Mouse (Mus musculus) neural tube, embryonic 10.5 days (tissue): ENCODE results near the gene Pcsk7.

ENCODE experiments used
- DNase-seq: peaks from one replicate; pipeline ENCODE4 v3.0.0-alpha.2; 2017; ENCODE audit warnings: low spot score; ENCODE audit errors: extremely low spot score

Gene Pcsk7

DNA sequence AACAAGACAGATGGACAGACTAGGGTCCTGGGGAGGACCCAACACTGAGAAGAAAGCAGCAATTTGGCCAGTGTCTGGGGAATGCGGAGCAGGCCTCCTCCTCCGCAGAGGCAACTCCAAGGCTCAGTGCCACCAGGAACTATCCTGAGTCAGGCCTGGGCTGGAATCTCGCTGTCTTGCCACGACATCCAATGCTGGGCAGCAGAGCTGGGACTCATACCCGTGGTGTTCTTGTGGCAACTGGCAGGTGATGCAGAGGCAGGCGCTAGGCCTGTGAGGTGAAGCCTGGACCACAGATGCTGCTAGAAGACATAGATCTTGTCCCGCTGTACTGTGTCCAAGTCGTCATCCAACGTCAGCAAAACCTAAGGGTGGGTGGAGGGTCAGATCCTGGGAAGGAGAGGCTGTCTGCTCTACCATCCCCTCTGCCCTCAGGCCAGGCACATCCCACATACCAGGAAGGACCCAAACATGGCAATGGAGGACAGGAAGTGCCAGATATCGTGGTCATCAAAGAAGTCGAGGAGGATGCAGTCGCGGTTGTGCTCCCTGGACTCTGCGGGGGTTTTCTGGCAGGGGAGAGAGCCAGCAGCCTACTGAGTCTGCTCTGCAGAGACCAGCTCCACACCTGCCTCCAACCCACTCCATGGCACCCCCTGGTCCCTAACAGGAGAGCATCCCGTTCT, 32.8 kb downstream of the Pcsk7 start:
- DNase-seq = no peak

DNA sequence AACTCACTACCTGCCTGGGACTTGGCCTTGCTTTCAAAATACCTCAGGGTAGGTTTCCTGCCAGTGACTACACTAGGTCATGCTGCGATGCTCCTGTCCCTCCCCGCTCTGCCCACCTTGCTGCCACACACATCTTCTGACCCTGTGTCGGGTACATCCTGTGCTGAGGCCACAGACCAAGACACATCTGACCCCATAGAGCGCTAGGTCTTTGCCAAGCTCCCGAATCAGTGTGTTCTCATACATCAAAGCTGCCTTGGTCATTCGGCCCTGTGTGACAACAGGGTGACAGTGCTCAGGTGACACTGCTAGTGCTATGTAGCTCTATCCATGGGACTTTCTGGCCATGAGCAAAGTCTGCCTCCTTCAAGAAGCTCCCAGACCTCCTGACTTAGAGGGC, 33.5 kb downstream of the Pcsk7 start:
- no peak for DNase-seq

DNA sequence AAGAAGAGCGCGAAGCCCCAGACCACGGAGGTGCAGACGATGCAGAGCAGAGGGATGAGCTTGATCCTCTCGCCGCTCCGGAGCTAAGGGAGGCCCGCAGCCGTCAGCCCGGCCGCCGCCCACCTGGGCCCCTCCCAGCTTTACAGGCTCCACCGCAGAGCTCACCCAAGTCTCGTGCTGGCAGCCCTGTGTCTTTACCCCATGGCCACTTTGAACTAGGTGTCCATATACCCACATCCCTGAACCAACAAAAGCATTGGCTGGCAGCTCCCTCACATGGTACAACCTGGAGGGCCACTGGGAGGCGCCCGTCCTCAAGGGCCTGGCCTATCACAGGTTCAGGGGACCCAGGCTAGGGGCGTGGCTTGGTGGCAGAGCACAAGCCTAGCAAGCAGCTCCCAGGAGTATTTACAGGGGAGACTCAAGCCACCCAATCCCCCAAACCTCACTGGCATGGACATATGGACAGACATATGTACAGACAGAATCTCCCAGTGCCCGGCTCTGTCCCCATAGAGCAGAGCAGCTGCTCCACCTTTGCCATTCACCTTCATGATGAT, 35.1 kb downstream of the Pcsk7 start:
- DNase-seq = no peak

DNA sequence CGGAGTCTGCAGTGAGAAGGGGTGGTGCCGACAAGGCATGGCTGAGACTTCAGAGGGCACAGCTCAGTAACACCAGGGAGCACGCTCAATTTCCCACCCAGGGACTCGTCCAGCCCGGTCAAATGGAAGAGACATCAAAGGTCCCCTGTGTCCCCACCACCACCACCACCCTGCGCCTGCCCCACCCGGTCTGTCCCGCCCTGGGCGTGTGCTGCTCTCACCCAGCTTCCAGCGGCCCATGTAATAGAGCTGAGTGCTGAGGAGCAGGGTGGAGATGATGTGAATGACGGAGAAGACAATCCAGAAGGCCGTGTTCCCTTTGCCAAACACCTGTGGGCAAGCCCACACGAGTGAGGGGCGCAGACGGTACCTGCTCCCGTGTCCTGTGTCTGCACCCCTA, 36.2 kb downstream of the Pcsk7 start:
- DNase-seq = no peak

DNA sequence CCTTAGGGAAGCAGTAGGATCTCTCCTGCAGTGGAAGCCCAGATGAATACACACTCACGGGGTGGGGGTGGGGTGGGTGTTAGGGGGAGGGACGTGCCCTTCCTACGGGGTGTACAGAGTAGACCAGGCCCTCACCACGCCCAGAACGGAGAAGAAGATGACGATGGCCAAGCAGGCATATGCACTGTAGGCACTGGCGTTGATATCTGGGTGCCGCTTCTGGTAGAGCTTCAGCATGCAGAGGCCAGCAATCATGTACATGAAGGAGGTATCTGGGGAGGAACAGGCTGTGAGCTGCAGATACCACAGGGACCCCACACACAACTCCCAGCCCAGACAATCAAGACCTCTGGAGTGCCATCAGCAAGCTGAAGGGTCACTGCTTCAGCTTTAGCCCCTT, 36.6 kb downstream of the Pcsk7 start:
- DNase-seq = no peak

DNA sequence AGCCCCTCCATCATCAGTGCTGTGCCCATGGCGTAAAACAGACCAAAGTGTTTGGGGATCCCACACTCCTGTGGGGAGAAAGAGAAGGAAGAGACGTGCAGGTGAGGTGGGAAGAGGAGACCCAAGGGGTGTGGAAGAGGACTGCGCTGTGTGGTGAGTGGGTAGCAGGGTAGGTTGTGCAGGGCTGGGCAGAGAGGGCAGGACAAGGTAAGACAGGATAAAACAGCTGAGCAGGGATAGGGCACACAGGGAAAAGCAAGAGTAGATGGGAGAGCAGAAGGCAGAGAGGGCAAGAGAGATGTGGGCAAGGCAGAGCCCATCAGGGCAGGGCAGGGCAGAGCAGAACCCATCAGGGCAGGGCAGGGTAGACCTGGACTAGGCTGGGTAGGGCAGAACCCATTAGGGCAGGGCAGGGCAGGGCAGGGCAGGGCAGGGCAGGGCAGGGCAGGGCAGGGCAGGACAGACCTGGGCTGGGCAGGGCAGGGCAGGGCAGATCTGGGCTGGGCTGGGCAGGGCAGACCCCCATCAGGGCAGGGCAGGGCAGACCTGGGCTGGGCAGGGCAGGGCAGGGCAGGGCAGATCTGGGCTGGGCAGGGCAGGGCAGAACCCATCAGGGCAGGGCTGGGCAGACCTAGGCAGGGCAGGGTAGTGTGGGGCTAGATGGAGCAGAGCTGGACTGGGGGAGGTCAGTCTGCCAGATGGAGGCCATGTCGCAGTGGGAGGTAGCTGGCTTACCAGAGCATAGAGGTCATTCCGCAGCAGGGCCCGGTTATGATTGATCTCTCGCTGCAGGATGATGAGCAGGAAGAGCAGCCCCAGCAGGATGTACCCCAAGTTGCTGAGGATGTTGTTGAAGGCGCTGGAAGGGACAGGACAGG, 37.6 kb downstream of the Pcsk7 start:
- DNase-seq = no peak

DNA sequence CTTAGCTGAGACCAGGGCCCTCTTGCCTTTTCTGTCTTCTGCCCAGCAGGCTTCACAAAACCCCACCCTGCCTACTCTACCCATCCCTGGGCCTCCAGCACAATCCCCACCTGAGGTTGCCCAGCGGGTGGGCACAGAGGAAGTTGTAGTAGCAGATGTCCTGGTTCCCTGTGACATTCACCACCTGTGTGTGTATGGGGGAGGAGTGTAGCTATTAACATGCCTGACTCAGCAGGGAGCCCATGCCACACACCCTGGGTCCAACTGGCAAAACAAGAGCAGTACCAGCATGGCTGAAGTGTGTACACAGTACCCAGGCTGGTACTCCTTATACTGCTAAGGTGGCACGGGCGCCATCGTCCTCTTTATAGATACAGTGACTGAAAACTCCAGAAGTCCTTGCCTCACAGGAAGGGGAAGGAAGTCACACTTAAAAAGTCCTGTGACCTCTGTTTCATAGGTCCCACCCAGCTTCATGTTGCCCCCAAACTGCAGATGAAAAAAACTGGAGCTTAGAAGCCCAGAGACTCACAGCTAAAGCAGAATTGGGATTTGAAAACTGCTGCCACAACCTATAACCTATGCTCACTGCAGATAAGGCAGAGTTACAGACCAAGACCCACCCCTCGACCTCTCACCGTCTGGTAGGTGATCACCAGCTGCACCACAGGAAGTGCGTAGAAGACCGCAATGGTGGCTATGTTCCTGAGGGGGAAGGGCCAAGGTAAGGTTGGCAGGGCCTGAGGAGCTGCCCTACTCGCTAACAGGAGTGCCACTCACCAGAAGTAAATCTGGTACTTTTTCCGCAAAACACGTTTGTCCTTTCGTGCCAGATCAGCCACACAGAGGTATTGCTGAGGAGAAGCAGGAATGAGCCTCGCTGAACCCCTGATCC, 38.5 kb downstream of the Pcsk7 start:
- no peak for DNase-seq

DNA sequence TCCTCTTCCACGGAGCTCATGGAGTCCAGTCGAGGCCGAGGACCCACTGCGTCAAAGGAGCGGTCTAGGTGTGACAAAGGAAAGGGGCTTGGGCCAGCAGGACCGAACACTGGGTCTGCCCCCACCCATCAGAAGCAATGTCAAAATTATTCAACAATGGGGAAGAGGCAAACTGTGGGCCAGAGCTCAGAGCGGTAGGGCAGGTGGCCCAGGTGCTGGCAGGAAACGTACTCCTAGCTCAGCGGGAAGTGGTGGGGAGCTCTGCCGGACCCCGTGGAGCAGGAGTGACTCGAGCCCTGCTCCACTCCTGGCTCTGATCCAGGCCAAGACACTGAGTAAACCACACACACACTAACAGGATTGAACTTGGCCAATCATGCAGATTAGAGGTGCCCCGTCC, 39.4 kb downstream of the Pcsk7 start:
- DNase-seq = no peak

DNA sequence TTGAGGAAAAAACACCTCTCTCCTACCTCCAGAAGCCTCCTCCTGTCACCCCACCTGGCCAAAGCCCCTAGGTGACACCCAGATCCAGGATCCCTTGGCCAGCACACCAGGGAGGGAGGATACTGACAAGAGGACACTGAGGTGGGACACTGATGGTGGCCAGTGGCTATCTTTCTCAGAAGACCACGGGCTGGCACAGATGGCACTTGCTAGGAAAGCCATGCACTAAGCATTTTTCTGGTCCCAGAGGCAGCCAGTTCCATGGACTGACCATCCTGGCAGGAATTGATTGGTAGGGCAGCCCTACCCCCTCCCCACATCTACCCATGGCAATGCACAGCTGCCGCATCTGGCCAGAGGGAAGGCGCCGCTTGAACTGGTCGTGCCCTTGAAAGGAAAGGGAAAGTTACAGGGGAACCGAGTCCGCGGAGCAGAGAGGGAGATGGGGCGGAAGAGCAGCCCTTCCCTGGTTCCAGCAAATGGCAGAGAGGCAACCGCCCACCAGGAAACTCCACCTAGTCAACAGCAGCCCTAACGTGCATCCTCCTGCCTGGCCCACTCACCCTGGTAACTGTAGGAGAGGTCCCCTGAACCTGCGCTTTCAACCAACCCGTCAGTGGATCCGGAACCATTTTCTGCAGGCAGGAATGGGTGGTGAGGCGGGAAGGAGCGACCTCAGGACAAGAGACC, 40.0 kb downstream of the Pcsk7 start:
- no peak for DNase-seq

DNA sequence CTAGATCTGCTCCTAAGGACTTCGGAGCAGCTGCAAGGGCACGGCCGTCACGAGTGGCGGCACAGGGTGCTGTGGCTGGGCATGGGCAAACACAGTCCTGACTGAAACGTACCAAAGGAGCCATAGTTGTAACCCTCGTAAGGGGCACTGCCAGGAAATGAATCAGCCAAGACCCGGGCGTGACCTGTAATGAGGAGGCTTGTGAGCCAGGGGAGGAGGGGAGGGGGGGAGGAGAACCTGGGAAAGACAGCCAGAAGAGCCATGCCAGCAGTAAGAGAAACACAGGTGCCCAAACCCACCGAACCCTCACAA, 40.5 kb downstream of the Pcsk7 start:
- no peak for DNase-seq

DNA sequence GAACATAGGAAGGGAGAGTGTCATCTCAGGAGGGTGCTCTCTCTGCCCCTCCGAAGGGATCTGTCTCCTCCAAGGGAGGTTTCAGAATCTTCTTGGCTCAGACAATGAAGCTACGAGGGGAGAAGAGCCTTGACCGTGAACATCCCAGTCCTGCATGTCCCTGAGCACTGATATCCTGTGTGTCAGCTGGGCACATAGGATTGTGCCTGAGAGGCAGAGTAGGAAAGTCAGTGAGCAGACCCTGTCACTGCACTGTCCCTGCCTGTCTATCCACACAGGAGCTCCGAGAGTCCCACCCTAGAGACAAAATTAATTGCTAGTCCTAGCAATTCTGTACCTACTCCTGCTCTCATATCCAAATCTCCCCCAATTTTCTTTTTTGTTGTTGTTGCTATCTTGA, 45.8 kb downstream of the Pcsk7 start:
- DNase-seq = no peak

DNA sequence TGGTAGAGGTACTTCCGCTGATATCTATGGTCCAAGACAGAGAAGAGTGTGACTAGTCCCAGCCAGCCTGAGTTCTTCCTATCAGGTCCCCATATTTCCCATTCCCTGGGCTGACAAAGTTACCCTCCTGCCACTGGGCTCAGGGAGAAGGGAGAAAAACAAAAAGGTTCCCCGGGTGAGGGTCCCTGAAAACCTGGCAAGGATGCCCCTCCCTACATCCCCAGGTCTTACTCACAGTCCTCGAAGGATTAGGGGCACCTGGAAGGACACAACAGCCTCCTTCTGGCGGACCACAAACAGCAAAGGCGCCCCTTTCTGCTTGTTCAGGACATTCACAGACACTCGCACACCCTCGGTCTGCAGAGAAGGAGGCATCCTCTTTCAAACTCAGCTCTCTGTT, 46.6 kb downstream of the Pcsk7 start:
- no peak for DNase-seq

DNA sequence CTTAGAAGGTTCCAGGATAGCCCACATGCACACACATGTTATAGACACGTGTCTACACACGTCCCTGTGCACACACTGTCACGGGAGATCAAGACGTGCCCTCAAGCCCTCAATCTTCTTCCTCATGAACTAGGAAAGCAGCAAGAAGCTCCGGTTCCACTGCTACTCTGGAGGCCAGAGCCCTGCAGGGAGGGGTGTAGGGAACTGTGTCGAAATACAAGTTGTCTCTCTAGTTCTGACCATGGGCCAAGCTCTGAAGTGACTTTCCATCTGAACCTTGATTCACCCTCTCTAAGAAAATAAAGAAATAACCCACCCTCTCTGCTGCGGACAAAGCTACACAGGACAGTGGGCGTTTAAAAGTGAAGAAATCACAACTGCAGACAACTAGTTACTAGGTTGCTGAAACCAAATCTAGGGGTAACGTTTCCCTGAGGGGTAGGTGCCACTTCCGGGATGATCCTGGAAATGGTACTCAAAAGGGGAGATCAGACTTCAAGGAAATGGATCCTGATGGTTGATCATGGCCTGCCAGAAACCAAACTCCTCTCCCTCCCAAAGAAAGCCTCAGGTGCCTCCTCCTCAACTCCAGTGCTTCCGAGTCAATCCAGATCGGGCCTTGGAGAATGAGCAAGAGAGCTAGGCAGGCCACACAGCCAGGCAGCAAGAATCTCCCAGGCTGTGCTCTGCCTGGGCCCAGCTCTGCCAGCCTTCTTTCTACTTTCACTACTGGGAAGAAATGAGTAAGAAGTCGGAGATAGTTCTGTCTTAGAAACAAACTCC, 47.4 kb downstream of the Pcsk7 start:
- DNase-seq = no peak

DNA sequence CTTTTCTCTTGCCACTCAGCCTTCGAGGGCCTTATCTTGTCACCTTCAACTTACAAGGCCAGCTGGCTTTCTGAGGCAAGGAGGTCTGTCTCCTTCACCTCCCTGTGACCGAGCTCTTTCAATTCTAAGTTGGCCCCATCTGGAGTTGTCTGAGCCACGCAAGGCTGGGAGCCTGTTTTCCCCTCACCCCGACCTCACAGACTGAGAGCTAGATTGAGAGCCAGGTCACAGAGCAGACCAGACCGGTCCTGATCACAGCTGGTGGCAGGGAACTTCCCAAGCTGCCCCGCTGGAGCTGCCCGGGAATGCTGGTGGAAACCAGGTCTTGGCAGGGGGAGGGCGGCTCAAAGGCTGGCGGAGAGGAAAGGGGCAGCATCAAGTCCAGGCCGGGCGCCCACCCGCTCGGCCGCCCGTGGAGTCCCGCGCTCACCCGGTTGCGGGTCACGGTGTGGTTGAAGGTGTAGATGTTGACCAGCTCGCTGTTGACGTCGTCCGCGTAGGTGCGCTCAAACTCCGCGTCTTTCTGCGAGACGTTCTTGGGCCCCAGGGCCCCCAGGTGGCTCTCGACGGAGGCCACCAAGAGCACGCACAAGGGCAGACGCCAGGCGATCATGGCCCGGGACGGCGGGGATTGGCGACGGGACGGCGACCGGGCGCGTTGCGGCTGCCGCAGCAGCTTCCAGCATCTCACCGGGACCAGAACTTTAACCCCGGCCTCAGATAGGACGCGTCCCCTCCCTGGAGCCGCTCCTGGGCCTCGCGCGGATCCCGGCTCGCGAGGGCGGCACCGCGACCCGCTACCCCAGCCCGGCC, 48.2 kb downstream of the Pcsk7 start:
- peak; percentile 64 for DNase-seq

DNA sequence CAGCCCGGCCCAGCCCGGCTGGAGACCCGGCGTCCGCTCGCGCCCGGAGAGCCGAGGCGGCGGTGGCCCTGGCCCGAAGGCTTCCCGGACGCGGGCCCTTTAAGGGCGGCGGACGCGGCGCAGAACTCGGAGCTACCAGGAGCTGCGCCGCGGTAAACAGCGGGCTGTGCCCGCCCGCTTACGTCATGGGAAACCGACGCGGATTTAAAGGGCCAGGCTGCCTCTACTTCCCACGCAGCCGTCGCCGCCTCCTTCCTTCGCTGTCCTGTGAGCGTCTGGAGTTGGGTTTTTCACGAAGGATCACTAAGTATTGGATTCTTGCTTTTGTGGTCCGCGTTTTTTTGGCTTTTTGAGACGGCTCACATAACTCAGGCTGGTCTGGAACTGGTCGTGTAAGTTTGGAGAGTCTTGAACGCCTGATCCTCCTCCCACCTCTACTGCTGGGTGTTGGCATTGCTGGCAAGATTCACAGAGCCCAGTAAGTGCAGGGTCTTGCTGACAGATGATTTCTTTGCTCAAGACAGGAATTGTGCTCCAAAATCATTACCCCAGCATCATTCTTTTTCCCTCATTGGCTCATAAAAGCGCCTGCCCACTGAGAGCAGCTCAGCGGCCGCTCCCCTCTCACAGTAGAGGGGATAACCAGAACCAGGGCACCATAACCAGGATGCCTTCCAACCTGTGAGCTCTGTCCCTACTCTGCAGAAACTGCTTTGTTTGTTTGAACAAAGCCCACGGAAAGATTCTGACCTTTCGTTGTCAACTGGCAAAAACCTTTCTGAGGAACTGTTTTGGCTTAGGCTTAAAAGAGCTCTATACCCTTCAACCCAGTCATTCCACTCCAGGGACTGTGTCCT, 49.0 kb downstream of the Pcsk7 start, which contains the start of gene Sidt2:
Gene Sidt2, minus strand, starts transcription at position 152 of the 857 bp plus-strand sequence.
- peak; percentile 87 for DNase-seq

DNA sequence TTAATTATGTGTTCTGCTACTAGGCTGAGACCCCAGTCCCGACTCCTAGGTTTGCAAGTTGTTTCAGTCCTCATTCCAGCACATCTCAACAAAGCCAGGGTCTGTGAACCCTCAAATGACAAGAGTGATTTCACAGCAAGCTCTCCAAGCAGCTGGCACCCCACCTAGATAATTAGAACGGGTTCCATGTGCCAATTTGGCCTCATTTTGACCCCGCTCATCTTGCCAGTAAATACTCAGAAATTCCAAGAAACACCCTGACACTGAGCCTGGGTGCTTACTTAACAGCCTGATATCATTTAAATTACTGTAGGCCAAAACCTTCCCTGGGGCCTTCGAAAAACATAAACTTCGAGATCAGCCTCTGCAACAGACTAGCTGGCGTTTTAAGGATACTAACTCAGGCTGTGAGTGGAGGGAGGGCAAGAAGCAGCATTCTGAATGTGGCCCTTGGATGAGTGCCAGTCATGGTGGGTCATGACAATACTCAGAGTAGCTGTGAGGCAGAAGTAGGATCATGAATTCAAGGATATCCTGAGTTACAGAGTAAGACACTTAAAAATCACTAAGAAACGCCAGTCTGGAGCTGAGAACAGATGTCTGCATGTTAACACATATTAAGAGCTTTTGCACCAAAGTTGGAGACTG, 51.9 kb downstream of the Pcsk7 start:
- no peak for DNase-seq

DNA sequence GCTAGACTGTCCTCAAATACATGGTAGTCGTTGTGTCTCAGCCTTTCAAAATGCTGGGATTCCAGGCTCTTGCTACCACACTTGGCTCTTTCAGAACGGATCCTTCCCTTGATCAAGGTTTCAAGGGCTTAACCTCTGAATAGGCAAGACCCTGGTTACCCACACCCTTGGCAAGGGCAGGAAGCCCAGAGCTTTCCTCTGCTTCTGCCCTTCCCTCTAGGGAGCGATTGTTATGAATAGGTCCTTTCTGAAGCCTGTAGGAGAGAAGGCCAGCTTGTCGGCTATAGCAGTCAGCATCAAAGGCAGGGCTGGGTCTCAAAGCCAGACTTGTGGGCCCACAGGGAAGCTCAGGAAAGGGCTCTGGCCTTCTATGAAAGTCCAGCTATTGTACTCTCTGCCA, 52.6 kb downstream of the Pcsk7 start:
- DNase-seq = no peak

DNA sequence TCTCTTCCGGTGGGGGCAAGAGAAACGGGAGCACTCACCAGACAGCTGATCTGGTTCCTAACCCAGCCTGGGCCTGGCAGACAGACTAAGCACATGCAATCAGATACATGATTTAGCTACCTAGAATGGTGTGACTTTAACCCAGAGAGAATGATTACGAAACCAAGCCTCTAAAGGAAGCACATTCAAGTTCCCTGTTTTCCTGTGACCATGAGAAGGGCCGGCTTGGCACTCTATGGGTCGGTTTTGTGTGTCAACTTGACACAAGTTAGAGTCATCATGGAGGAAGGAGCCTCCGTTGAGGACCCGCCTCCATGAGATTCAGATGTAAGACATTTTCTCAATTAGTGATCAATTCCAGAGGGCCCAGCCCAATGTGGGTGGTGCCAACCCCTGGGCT, 53.4 kb downstream of the Pcsk7 start:
- no peak for DNase-seq
